Mouse (Mus musculus): Measurements from ENCODE around the gene Lcmt1. TPM values are rescaled to one million over a fixed set of nuclear protein-coding genes. Genes with fewer than 3 reads are reported as not detected.

Lcmt1 gene
- polyA plus RNA-seq, 1 experiment from 2014 or later, result 100 TPM

GRCm38 (mm10) chr7:123448794-123449193 lies 79.2 kb downstream of the Lcmt1 start:
- Histone ChIP-seq H3K9ac (replicated peaks; ENCODE audit: low read length) (no peak overlapping the region), H3K4me1 (ENCODE audit: control insufficient read depth, insufficient read depth, low read length) (no peaks in the 10 kb centered on the region), H3K9me3 (ENCODE audit: control insufficient read depth, low read length) (no peaks in the 10 kb centered on the region), H3K27ac (replicated peaks; ENCODE audit: low read depth, low read length) (no peak overlapping the region), H3K4me2 (ENCODE audit: low read length) (no peak overlapping the region), H3K36me3 (ENCODE audit: control insufficient read depth, insufficient read depth, low read length) (no peaks in the 10 kb centered on the region), H3K27me3 (ENCODE audit: control insufficient read depth, insufficient read depth, low read length) (no peaks in the 10 kb centered on the region), H3K4me3 (replicated peaks; ENCODE audit: low read depth, low read length) (no peak overlapping the region)
- DNase-seq (no peak), ATAC-seq (ENCODE audit: low FRiP score, low TSS enrichment) (no peak)
- WGBS, result 98% methylated on average over 2 of the region's 2 CpGs

- DNase-seq, result no peak
- no peaks in the 10 kb centered on the region for H3K36me3 ChIP-seq (ENCODE audit: control insufficient read depth, insufficient read depth, low read length)
- no peaks in the 10 kb centered on the region for H3K27me3 ChIP-seq (ENCODE audit: control insufficient read depth, insufficient read depth, low read length)
- 78% methylated on average over 10 of the region's 10 CpGs for WGBS
- H3K4me2 ChIP-seq (ENCODE audit: low read length), result no peak overlapping the region
- no peak overlapping the region for H3K4me3 ChIP-seq (replicated peaks; ENCODE audit: low read depth, low read length)
- no peak overlapping the region for H3K9ac ChIP-seq (replicated peaks; ENCODE audit: low read length)
- no peak overlapping the region for H3K27ac ChIP-seq (replicated peaks; ENCODE audit: low read depth, low read length)
- ATAC-seq (ENCODE audit: low FRiP score, low TSS enrichment), result no peak
- no peaks in the 10 kb centered on the region for H3K4me1 ChIP-seq (ENCODE audit: control insufficient read depth, insufficient read depth, low read length)
- H3K9me3 ChIP-seq (ENCODE audit: control insufficient read depth, low read length), result no peaks in the 10 kb centered on the region
Observed at GRCm38 (mm10) chr7:123449676-123450075, 80.1 kb downstream of the Lcmt1 start.

GRCm38 (mm10) chr7:123450515-123450914 lies 80.9 kb downstream of the Lcmt1 start:
- H3K9ac ChIP-seq (replicated peaks; ENCODE audit: low read length), result no peak overlapping the region
- no peak overlapping the region for H3K27ac ChIP-seq (replicated peaks; ENCODE audit: low read depth, low read length)
- 84% methylated on average over 2 of the region's 2 CpGs for WGBS
- no peaks in the 10 kb centered on the region for H3K4me1 ChIP-seq (ENCODE audit: control insufficient read depth, insufficient read depth, low read length)
- no peaks in the 10 kb centered on the region for H3K27me3 ChIP-seq (ENCODE audit: control insufficient read depth, insufficient read depth, low read length)
- no peak overlapping the region for H3K4me2 ChIP-seq (ENCODE audit: low read length)
- no peaks in the 10 kb centered on the region for H3K9me3 ChIP-seq (ENCODE audit: control insufficient read depth, low read length)
- DNase-seq (no peak), ATAC-seq (ENCODE audit: low FRiP score, low TSS enrichment) (no peak)
- H3K4me3 ChIP-seq (replicated peaks; ENCODE audit: low read depth, low read length), result no peak overlapping the region
- no peaks in the 10 kb centered on the region for H3K36me3 ChIP-seq (ENCODE audit: control insufficient read depth, insufficient read depth, low read length)

- Histone ChIP-seq H3K27ac (replicated peaks; ENCODE audit: low read depth, low read length) (no peak overlapping the region), H3K9me3 (ENCODE audit: control insufficient read depth, low read length) (no peaks in the 10 kb centered on the region), H3K4me1 (ENCODE audit: control insufficient read depth, insufficient read depth, low read length) (no peaks in the 10 kb centered on the region), H3K36me3 (ENCODE audit: control insufficient read depth, insufficient read depth, low read length) (no peaks in the 10 kb centered on the region), H3K4me2 (ENCODE audit: low read length) (no peak overlapping the region), H3K27me3 (ENCODE audit: control insufficient read depth, insufficient read depth, low read length) (no peaks in the 10 kb centered on the region), H3K4me3 (replicated peaks; ENCODE audit: low read depth, low read length) (no peak overlapping the region), H3K9ac (replicated peaks; ENCODE audit: low read length) (no peak overlapping the region)
- DNase-seq (no peak), ATAC-seq (ENCODE audit: low FRiP score, low TSS enrichment) (no peak)
- WGBS, result 88% methylated on average over 6 of the region's 6 CpGs
Observed at GRCm38 (mm10) chr7:123452551-123452950, 83.0 kb downstream of the Lcmt1 start.

- Histone ChIP-seq H3K9me3 (ENCODE audit: control insufficient read depth, low read length) (no peaks in the 10 kb centered on the region), H3K4me1 (ENCODE audit: control insufficient read depth, insufficient read depth, low read length) (no peaks in the 10 kb centered on the region), H3K27me3 (ENCODE audit: control insufficient read depth, insufficient read depth, low read length) (no peaks in the 10 kb centered on the region), H3K36me3 (ENCODE audit: control insufficient read depth, insufficient read depth, low read length) (no peaks in the 10 kb centered on the region), H3K27ac (replicated peaks; ENCODE audit: low read depth, low read length) (no peak overlapping the region), H3K4me3 (replicated peaks; ENCODE audit: low read depth, low read length) (no peak overlapping the region), H3K9ac (replicated peaks; ENCODE audit: low read length) (no peak overlapping the region), H3K4me2 (ENCODE audit: low read length) (no peak overlapping the region)
- WGBS, result 91% methylated on average over 8 of the region's 8 CpGs
- ATAC-seq (ENCODE audit: low FRiP score, low TSS enrichment) (no peak), DNase-seq (no peak)
Observed at GRCm38 (mm10) chr7:123453066-123453465, 83.5 kb downstream of the Lcmt1 start.

- no peak overlapping the region for H3K4me2 ChIP-seq (ENCODE audit: low read length)
- WGBS, result 96% methylated on average over 3 of the region's 3 CpGs
- H3K27ac ChIP-seq (replicated peaks; ENCODE audit: low read depth, low read length), result no peak overlapping the region
- no peak overlapping the region for H3K9ac ChIP-seq (replicated peaks; ENCODE audit: low read length)
- H3K4me1 ChIP-seq (ENCODE audit: control insufficient read depth, insufficient read depth, low read length), result no peaks in the 10 kb centered on the region
- DNase-seq, result no peak
- no peaks in the 10 kb centered on the region for H3K36me3 ChIP-seq (ENCODE audit: control insufficient read depth, insufficient read depth, low read length)
- no peaks in the 10 kb centered on the region for H3K27me3 ChIP-seq (ENCODE audit: control insufficient read depth, insufficient read depth, low read length)
- H3K4me3 ChIP-seq (replicated peaks; ENCODE audit: low read depth, low read length), result no peak overlapping the region
- no peaks in the 10 kb centered on the region for H3K9me3 ChIP-seq (ENCODE audit: control insufficient read depth, low read length)
- ATAC-seq (ENCODE audit: low FRiP score, low TSS enrichment), result no peak
Observed at GRCm38 (mm10) chr7:123455088-123455487, 85.5 kb downstream of the Lcmt1 start.

GRCm38 (mm10) chr7:123458309-123458708 lies 88.7 kb downstream of the Lcmt1 start:
- Histone ChIP-seq H3K27ac (replicated peaks; ENCODE audit: low read depth, low read length) (no peak overlapping the region), H3K27me3 (ENCODE audit: control insufficient read depth, insufficient read depth, low read length) (no peaks in the 10 kb centered on the region), H3K9ac (replicated peaks; ENCODE audit: low read length) (no peak overlapping the region), H3K36me3 (ENCODE audit: control insufficient read depth, insufficient read depth, low read length) (no peaks in the 10 kb centered on the region), H3K4me3 (replicated peaks; ENCODE audit: low read depth, low read length) (no peak overlapping the region), H3K4me1 (ENCODE audit: control insufficient read depth, insufficient read depth, low read length) (no peaks in the 10 kb centered on the region), H3K9me3 (ENCODE audit: control insufficient read depth, low read length) (no peaks in the 10 kb centered on the region), H3K4me2 (ENCODE audit: low read length) (no peak overlapping the region)
- DNase-seq, result no peak
- WGBS, result 92% methylated on average over 4 of the region's 4 CpGs
- no peak for ATAC-seq (ENCODE audit: low FRiP score, low TSS enrichment)

- WGBS, result 90% methylated on average over 4 of the region's 4 CpGs
- Histone ChIP-seq H3K4me3 (replicated peaks; ENCODE audit: low read depth, low read length) (no peak overlapping the region), H3K9ac (replicated peaks; ENCODE audit: low read length) (no peak overlapping the region), H3K36me3 (ENCODE audit: control insufficient read depth, insufficient read depth, low read length) (no peaks in the 10 kb centered on the region), H3K4me1 (ENCODE audit: control insufficient read depth, insufficient read depth, low read length) (no peaks in the 10 kb centered on the region), H3K9me3 (ENCODE audit: control insufficient read depth, low read length) (no peaks in the 10 kb centered on the region), H3K27me3 (ENCODE audit: control insufficient read depth, insufficient read depth, low read length) (no peaks in the 10 kb centered on the region), H3K27ac (replicated peaks; ENCODE audit: low read depth, low read length) (no peak overlapping the region), H3K4me2 (ENCODE audit: low read length) (no peak overlapping the region)
- DNase-seq (no peak), ATAC-seq (ENCODE audit: low FRiP score, low TSS enrichment) (no peak)
Observed at GRCm38 (mm10) chr7:123459247-123459646, 89.7 kb downstream of the Lcmt1 start.

GRCm38 (mm10) chr7:123461316-123461715 lies 91.7 kb downstream of the Lcmt1 start:
- 88% methylated on average over 4 of the region's 4 CpGs for WGBS

More at GRCm38 (mm10) chr7:123461316-123461715, 91.7 kb downstream of the Lcmt1 start:
- Histone ChIP-seq H3K4me2 (ENCODE audit: low read length) (no peak overlapping the region), H3K9me3 (ENCODE audit: control insufficient read depth, low read length) (no peaks in the 10 kb centered on the region), H3K4me3 (replicated peaks; ENCODE audit: low read depth, low read length) (no peak overlapping the region), H3K9ac (replicated peaks; ENCODE audit: low read length) (no peak overlapping the region), H3K27ac (replicated peaks; ENCODE audit: low read depth, low read length) (no peak overlapping the region), H3K4me1 (ENCODE audit: control insufficient read depth, insufficient read depth, low read length) (no peaks in the 10 kb centered on the region), H3K27me3 (ENCODE audit: control insufficient read depth, insufficient read depth, low read length) (no peaks in the 10 kb centered on the region), H3K36me3 (ENCODE audit: control insufficient read depth, insufficient read depth, low read length) (no peaks in the 10 kb centered on the region)
- DNase-seq, result no peak
- no peak for ATAC-seq (ENCODE audit: low FRiP score, low TSS enrichment)
